Mouse (Mus musculus) neural tube, embryonic 13.5 days (tissue): ENCODE measurements around the gene Gm49354. TPM values are rescaled to one million over a fixed set of nuclear protein-coding genes. Genes with fewer than 3 reads are reported as not detected.
A peak's percentile ranks its signal among the peaks of the same experiment; 100 is the strongest.
"Not testable (repeated sequence)": the region's sequence is repeated elsewhere in the genome, so short reads cannot be mapped to it uniquely, and the experiment has no call there.

Experiments
- ATAC-seq: fragments of 200-750 bp; cut with Nextera tagmentation; 2 replicates; pipeline ENCODE4 v1.8.0; 2017; ENCODE audit warnings: low read depth, mild to moderate bottlenecking, moderate TSS enrichment, moderate library complexity
- H3K27ac ChIP-seq: fragments of 300-500 bp; sonication (generic); replicated peaks from 2 replicates; pipeline ENCODE4 v1.5.1; 2015; ENCODE audit warnings: moderate library complexity, mild to moderate bottlenecking, inconsistent platforms
- H3K27me3 ChIP-seq: fragments of 300-500 bp; sonication (generic); 2 replicates; pipeline ENCODE4 v1.6.1; 2015; ENCODE audit warnings: mild to moderate bottlenecking, inconsistent platforms
- H3K36me3 ChIP-seq: fragments of 300-500 bp; sonication (generic); 2 replicates; pipeline ENCODE4 v1.6.1; 2015; ENCODE audit warnings: mild to moderate bottlenecking, inconsistent platforms
- H3K4me1 ChIP-seq: fragments of 300-500 bp; sonication (generic); replicated peaks from 2 replicates; pipeline ENCODE4 v1.6.1; 2015; ENCODE audit warnings: inconsistent platforms
- H3K4me2 ChIP-seq: fragments of 300-500 bp; sonication (generic); 2 replicates; pipeline ENCODE4 v1.6.1; 2015; ENCODE audit warnings: inconsistent platforms, mild to moderate bottlenecking, moderate library complexity
- H3K4me3 ChIP-seq: fragments of 300-500 bp; sonication (generic); 2 replicates; pipeline ENCODE4 v1.5.1; 2015; ENCODE audit warnings: mild to moderate bottlenecking, inconsistent platforms
- H3K9ac ChIP-seq: fragments of 300-500 bp; sonication (generic); 2 replicates; pipeline ENCODE4 v1.6.1; 2015; ENCODE audit warnings: moderate library complexity, mild to moderate bottlenecking, inconsistent platforms
- H3K9me3 ChIP-seq: fragments of 300-500 bp; sonication (generic); 2 replicates; pipeline ENCODE4 v1.6.1; 2016; ENCODE audit warnings: inconsistent platforms
- WGBS: fragments of 180-500 bp; shearing (Covaris S2); methylation state at CpG from one replicate; pipeline ENCODE4 v1.1.7; 2015; 5-methylcytosine and 5-hydroxymethylcytosine counted together
- polyA plus RNA-seq: library from polyadenylated mRNA; unstranded; fragments of >200 nt; fragmentation: Nextera tagmentation; extraction: Ambion mirVana; gene quantifications from 2 replicates; pipeline ENCODE4 v1.2.1, GENCODE M21; 2015

The Gm49354 gene
- polyA plus RNA-seq, 1 experiment from 2014 or later, result not detected

DNA sequence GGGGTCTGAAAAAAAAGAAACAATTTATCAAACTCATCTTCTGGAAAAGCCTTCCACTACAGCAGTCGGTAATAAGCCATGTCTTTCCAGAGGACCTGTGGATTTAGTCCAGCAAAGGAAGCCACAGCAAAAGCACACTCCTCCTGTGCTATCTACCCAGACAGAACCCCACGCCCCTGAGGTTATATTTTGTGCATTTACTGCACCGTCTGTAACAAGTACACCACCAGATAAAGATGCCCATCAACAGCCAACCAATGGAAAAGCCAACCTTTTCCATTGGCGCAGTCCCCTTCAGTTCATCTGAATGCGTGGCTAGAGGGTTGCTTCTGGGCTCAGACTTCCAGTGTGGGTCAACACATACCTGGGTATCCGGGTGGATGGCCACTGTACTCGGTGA lies 19.3 kb downstream of the Gm49354 start:
- H3K36me3 ChIP-seq, result peaks cover 51% of the 10 kb centered on the region
- H3K4me1 ChIP-seq, result peaks cover 23% of the 10 kb centered on the region
- no peak overlapping the region for H3K9ac ChIP-seq
- no peaks in the 10 kb centered on the region for H3K9me3 ChIP-seq
- WGBS, result 95% methylated on average over 7 of the region's 7 CpGs
- no peak overlapping the region for H3K4me2 ChIP-seq
- H3K4me3 ChIP-seq, result no peak overlapping the region
- no peaks in the 10 kb centered on the region for H3K27me3 ChIP-seq
- no peak overlapping the region for H3K27ac ChIP-seq
- no peak for ATAC-seq

DNA sequence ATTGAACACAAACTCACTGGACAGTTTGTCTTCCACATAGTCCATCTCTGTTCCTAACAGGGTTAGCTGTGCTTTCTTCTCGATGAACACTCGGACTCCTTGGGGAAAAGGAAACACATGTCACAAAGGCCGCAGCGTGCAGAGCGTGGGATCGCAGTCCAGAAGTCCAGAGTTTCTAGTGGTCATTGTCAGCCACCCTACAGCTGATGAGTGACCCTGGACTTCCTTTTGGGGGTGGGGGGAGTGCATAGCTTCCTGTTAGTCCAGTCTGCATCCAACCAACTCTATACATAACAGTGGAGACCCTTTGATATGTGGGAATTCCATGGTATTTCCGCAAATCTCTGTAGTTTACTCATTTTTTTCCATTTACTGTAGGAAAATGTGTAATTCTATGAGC lies 25.1 kb downstream of the Gm49354 start:
- 96% methylated on average over 7 of the region's 7 CpGs for WGBS
- Histone ChIP-seq H3K4me2 (no peak overlapping the region), H3K4me3 (no peak overlapping the region), H3K4me1 (no peaks in the 10 kb centered on the region), H3K9ac (no peak overlapping the region), H3K27ac (no peak overlapping the region), H3K9me3 (no peaks in the 10 kb centered on the region), H3K36me3 (peaks cover 72% of the 10 kb centered on the region), H3K27me3 (no peaks in the 10 kb centered on the region)
- no peak for ATAC-seq

DNA sequence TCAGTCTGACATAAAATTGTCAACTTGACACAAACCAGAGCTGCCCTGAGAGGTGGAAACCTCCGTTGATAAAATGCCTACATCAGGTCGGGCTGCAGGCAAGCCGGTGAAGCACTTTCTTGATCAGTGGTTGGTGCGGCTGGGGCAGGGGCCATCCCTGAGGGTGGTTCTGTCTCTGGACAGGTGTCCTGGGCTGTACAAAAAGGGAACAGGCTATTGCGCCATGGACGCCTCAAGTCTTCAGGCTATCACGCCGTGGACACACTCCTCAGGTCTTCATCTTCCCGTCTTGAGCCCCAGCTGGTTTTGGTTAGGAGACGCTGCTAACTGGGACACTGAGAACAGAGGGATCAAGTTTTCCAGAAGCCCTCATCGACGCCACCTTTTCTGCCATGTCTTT lies 31.7 kb downstream of the Gm49354 start:
- Histone ChIP-seq H3K27me3 (no peaks in the 10 kb centered on the region), H3K36me3 (peaks cover 13% of the 10 kb centered on the region), H3K9me3 (no peaks in the 10 kb centered on the region), H3K27ac (no peak overlapping the region), H3K4me3 (no peak overlapping the region), H3K4me2 (no peak overlapping the region), H3K4me1 (no peaks in the 10 kb centered on the region), H3K9ac (no peak overlapping the region)
- 89% methylated on average over 12 of the region's 12 CpGs for WGBS
- no peak for ATAC-seq

DNA sequence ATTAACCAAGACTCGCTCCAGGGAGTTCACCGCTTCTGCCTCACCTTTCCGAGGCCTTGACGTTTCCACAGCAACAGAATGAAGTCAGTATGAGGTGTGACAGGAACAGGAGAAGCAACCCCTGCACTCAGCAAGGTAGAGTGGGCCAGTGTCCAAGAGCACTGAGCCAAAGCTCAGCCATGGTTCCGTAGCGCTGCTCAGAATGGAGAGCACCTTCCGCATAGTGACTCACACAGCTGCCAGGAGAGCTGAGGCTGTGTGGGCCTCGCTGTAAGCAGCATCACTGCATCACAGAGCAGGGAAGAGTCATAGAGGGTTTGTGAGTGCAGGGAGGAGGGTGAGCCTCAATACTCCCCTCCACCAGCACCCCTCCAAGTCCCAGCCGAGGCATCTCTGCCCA lies 35.3 kb downstream of the Gm49354 start, which contains the start of gene 1700014D04Rik:
TSS of gene 1700014D04Rik (minus strand) at position 42 of the 400 bp plus-strand sequence.
- Histone ChIP-seq H3K4me1 (no peaks in the 10 kb centered on the region), H3K36me3 (no peaks in the 10 kb centered on the region), H3K4me3 (no peak within 1 kb of the TSS), H3K4me2 (no peak within 1 kb of the TSS), H3K9me3 (no peaks in the 10 kb centered on the region), H3K9ac (no peak within 1 kb of the TSS), H3K27me3 (no peaks in the 10 kb centered on the region), H3K27ac (no peak within 1 kb of the TSS)
- ATAC-seq, result no peak
- 82% methylated on average over 9 of the region's 9 CpGs for WGBS

DNA sequence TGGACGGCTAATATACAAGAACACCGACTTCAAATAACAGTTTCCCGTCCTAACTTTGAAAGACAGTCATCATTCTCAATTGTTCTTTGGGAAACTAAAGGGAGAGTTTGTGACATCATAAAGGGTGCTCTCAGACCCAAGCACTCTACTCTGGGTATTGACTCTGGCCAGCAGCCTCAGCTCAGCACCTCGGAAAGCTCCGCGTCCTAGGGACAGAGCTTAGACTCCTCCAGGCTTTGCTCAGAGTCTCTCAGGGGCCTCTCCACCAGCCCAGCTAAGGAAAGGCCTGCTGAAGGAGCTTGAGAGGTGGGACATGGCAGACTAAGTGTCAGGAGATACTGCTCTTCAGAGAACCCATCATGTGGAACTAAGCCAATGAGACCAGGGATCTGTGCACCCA lies 35.9 kb downstream of the Gm49354 start:
- Histone ChIP-seq H3K9ac (no peak overlapping the region), H3K27ac (no peak overlapping the region), H3K4me3 (no peak overlapping the region), H3K36me3 (no peaks in the 10 kb centered on the region), H3K4me2 (no peak overlapping the region), H3K9me3 (no peaks in the 10 kb centered on the region), H3K4me1 (no peaks in the 10 kb centered on the region), H3K27me3 (no peaks in the 10 kb centered on the region)
- 72% methylated on average over 6 of the region's 6 CpGs for WGBS
- no peak for ATAC-seq

DNA sequence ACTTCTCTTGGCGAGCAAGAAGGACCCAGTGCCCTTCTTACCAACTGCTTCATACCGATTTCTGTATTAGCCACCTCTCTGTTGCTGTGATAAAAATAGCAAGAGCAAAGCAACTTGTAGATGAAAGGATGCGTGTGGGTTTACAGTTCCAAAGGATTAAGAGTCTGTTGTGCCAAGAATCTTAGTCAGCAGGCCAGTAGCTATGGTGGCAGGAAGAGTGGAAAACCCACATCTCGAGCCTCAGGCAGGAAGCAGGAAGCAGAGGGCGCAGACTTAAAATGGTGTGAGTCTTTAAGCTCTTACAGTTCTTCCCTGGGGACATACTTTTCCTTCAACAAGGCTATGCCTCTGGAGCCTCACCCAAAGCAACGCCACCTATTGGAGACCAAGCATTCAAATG lies 36.6 kb downstream of the Gm49354 start:
- H3K36me3 ChIP-seq, result no peaks in the 10 kb centered on the region
- no peaks in the 10 kb centered on the region for H3K4me1 ChIP-seq
- no peak overlapping the region for H3K9ac ChIP-seq
- 90% methylated on average over 6 of the region's 6 CpGs for WGBS
- no peak for ATAC-seq
- no peak overlapping the region for H3K27ac ChIP-seq
- H3K27me3 ChIP-seq, result no peaks in the 10 kb centered on the region
- H3K4me3 ChIP-seq, result no peak overlapping the region
- no peak overlapping the region for H3K4me2 ChIP-seq
- H3K9me3 ChIP-seq, result no peaks in the 10 kb centered on the region

DNA sequence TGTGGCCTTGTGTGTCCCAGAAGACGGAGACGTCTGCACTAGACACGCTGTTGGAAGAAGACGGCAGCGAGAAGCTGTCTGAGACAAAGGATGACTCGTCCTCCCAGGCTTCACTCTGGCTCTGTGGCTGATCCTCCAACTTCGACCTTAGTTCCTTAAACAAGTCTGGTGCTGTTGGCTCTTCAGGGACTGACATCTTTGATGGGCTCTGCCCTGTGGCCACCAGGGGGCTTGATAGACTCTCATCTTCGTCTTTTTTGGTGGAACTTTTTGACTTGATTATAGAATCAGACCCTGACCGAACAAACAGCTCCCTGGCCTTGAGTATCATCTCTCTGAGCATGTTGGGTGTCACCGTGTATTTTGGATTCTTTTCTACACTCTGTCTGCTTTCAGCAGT lies 40.3 kb downstream of the Gm49354 start:
- no peaks in the 10 kb centered on the region for H3K9me3 ChIP-seq
- 80% methylated on average over 10 of the region's 10 CpGs for WGBS
- H3K36me3 ChIP-seq, result no peaks in the 10 kb centered on the region
- no peak overlapping the region for H3K9ac ChIP-seq
- H3K27ac ChIP-seq, result no peak overlapping the region
- no peaks in the 10 kb centered on the region for H3K27me3 ChIP-seq
- no peak overlapping the region for H3K4me2 ChIP-seq
- no peak for ATAC-seq
- no peaks in the 10 kb centered on the region for H3K4me1 ChIP-seq
- H3K4me3 ChIP-seq, result no peak overlapping the region

DNA sequence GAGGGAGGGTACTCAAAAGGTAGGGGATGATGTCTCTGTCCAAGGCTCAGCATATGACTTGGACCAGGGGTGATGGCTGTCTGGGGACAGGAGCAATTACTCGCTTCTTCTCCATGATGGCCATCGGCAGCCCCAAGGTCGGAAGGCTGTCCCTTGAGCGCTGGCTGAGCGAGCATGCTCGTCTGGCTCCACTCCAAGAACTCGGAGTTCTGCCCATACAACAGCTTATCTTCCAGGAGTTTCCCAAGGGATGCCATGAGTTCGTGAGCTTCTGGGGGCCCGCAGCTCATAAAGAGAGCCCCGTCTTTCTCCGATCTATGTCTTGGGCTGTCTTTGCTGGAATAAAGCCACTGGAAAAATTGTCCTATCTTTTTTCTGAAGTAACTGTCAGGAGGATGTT lies 40.9 kb downstream of the Gm49354 start:
- WGBS, result 90% methylated on average over 11 of the region's 11 CpGs
- no peak overlapping the region for H3K4me3 ChIP-seq
- no peak overlapping the region for H3K9ac ChIP-seq
- ATAC-seq, result no peak
- no peaks in the 10 kb centered on the region for H3K9me3 ChIP-seq
- no peaks in the 10 kb centered on the region for H3K27me3 ChIP-seq
- H3K27ac ChIP-seq, result no peak overlapping the region
- H3K36me3 ChIP-seq, result no peaks in the 10 kb centered on the region
- no peaks in the 10 kb centered on the region for H3K4me1 ChIP-seq
- H3K4me2 ChIP-seq, result no peak overlapping the region

DNA sequence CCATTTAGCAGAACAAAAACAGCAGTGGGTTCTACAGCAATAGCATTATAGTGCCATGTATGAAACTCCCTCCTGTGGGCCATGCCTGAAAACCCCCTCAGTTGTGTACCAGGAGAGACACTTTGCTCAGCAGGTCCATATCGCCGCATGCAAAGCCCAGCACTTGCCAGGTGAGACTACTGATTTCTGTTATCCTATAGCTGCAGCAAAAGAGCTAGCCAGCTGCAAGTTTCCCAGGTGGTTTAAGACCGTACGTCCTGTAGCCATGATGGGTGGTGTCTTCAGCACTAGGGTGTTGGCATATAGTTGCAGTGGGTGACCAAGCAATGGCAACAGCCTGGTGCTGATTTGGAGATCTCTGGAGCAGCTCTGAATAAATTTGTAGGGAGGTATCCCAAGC lies 42.6 kb downstream of the Gm49354 start:
- H3K27ac ChIP-seq, result no peak overlapping the region
- H3K4me3 ChIP-seq, result no peak overlapping the region
- no peak overlapping the region for H3K4me2 ChIP-seq
- H3K9ac ChIP-seq, result no peak overlapping the region
- 89% methylated on average over 4 of the region's 4 CpGs for WGBS
- H3K4me1 ChIP-seq, result no peaks in the 10 kb centered on the region
- H3K36me3 ChIP-seq, result no peaks in the 10 kb centered on the region
- no peaks in the 10 kb centered on the region for H3K9me3 ChIP-seq
- no peaks in the 10 kb centered on the region for H3K27me3 ChIP-seq
- ATAC-seq, result no peak

DNA sequence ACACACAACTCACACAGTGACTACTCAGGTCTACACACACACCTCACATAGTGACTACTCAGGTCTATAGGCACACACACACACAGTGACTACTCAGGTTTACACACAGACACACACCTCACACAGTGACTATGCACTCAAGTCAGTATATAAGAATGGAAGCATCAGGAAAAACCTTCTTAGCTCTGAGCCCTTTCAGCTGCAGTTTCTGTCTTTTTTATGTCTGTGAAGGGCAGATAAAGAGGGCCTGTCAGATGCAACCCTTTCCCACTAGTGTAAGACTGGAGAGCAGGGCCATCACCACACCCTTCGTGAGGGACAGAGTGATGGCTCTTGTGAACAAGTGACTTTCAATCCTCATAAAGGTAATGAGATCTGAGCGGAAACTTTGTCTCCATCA lies 43.6 kb downstream of the Gm49354 start:
- ATAC-seq, result no peak
- Histone ChIP-seq H3K36me3 (no peaks in the 10 kb centered on the region), H3K9ac (no peak overlapping the region), H3K9me3 (no peaks in the 10 kb centered on the region), H3K27ac (no peak overlapping the region), H3K4me1 (no peaks in the 10 kb centered on the region), H3K4me2 (no peak overlapping the region), H3K4me3 (no peak overlapping the region), H3K27me3 (no peaks in the 10 kb centered on the region)
- 83% methylated on average over 2 of the region's 2 CpGs for WGBS

DNA sequence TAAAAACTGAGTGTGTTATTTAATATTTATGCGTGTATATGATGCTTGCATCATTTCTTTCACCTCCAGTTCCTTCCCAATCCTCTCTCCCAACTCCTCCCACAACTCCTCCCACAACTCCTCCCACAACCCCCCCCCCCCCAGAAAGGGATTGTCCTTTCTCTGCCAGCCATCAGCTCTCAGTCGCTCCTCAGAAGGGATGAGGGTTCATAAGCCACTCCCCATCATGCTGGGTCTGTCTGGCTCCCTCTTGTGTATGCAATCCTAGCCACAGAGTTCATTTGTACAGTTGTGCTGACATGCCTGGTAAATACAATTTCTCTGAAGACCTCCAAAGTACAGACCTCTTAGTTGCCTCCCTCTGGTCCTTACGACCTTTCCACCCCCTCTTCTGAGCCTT lies 46.9 kb downstream of the Gm49354 start:
- Histone ChIP-seq H3K36me3 (no peaks in the 10 kb centered on the region), H3K4me2 (no peak overlapping the region), H3K9me3 (no peaks in the 10 kb centered on the region), H3K9ac (no peak overlapping the region), H3K27ac (no peak overlapping the region), H3K4me1 (no peaks in the 10 kb centered on the region), H3K27me3 (no peaks in the 10 kb centered on the region), H3K4me3 (no peak overlapping the region)
- 0 out of 2 replicates have a peak, but pooled peaks have one; percentile 40 for ATAC-seq
- 29% methylated on average over 3 of the region's 3 CpGs for WGBS

DNA sequence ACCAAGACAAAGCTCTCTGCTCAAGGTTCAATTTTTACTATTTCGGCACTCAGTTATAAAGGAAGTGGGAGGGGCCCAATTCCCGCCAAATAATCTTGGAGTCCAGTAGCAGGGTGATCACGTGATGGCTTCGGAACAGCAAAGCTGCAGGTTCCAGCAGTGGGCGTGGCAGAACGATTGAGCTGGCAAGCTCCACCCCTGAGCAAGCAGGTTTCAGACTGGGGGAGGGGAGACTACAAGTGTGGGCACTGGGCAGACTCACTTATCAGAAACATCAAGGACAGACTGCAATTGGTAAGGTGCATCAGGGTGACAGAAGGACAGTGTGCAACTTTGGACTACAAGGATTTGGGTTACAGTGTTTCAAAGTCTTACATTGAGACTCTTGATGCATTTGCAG lies 47.7 kb downstream of the Gm49354 start:
- not testable (repeated sequence) for H3K4me3 ChIP-seq, H3K27me3 ChIP-seq, H3K4me2 ChIP-seq, H3K9ac ChIP-seq, H3K36me3 ChIP-seq, H3K27ac ChIP-seq, H3K9me3 ChIP-seq, ATAC-seq, H3K4me1 ChIP-seq
- WGBS, result 39% methylated on average over 6 of the region's 6 CpGs

DNA sequence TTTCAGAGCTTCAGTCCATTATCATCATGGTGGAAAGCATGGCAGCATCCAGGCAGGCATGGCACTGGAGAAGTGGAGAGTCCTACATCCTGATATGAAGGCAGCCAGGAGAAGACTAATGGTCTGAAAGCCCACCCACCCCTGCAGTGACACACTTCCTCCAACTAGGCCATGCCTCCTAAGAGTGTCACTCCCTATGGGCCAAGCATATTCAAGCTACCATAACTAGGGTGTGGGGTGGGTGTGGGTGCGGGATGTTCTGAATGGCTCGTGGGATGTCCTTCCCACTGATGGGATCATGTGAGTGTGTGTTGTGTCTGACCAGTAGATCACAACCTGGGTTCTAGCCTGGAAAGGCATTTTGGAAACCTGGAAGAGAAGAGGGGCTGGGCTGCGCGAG lies 48.1 kb downstream of the Gm49354 start:
- H3K36me3 ChIP-seq, result no peaks in the 10 kb centered on the region
- no peaks in the 10 kb centered on the region for H3K4me1 ChIP-seq
- H3K27me3 ChIP-seq, result no peaks in the 10 kb centered on the region
- no peak overlapping the region for H3K9ac ChIP-seq
- ATAC-seq, result 0 out of 2 replicates have a peak, but pooled peaks have one; percentile 36
- no peak overlapping the region for H3K4me2 ChIP-seq
- H3K27ac ChIP-seq, result no peak overlapping the region
- H3K4me3 ChIP-seq, result no peak overlapping the region
- no peaks in the 10 kb centered on the region for H3K9me3 ChIP-seq
- 87% methylated on average over 4 of the region's 4 CpGs for WGBS
